Mouse (Mus musculus) midbrain, embryonic 12.5 days (tissue): ENCODE data around the gene Fam19a1. TPM values are rescaled to one million over a fixed set of nuclear protein-coding genes. Genes with fewer than 3 reads are reported as not detected.
A peak's percentile ranks its signal among the peaks of the same experiment; 100 is the strongest.

Experiments used
- ATAC-seq: fragments of 200-750 bp; cut with Nextera tagmentation; 2 replicates; pipeline ENCODE4 v1.8.0; 2017; ENCODE audit warnings: low read depth, moderate TSS enrichment, moderate library complexity; ENCODE audit not compliant: low FRiP score
- H3K27ac ChIP-seq: fragments of 300-500 bp; sonication (generic); replicated peaks from 2 replicates; pipeline ENCODE4 v1.5.1; 2016; ENCODE audit warnings: mild to moderate bottlenecking
- H3K27me3 ChIP-seq: fragments of 300-500 bp; sonication (generic); 2 replicates; pipeline ENCODE4 v1.6.1; 2016; ENCODE audit warnings: mild to moderate bottlenecking
- H3K36me3 ChIP-seq: fragments of 300-500 bp; sonication (generic); 2 replicates; pipeline ENCODE4 v1.6.1; 2016
- H3K4me1 ChIP-seq: fragments of 300-500 bp; sonication (generic); 2 replicates; pipeline ENCODE4 v1.6.1; 2016
- H3K4me2 ChIP-seq: fragments of 300-500 bp; sonication (generic); replicated peaks from 2 replicates; pipeline ENCODE4 v1.6.1; 2016; ENCODE audit warnings: mild to moderate bottlenecking, moderate library complexity
- H3K4me3 ChIP-seq: fragments of 300-500 bp; sonication (generic); 2 replicates; pipeline ENCODE4 v1.5.1; 2016; ENCODE audit warnings: mild to moderate bottlenecking
- H3K9ac ChIP-seq: fragments of 300-500 bp; sonication (generic); replicated peaks from 2 replicates; pipeline ENCODE4 v1.6.1; 2016; ENCODE audit warnings: mild to moderate bottlenecking, moderate library complexity
- H3K9me3 ChIP-seq: fragments of 300-500 bp; sonication (generic); 2 replicates; pipeline ENCODE4 v1.6.1; 2016; ENCODE audit warnings: mild to moderate bottlenecking
- WGBS: fragments of 180-500 bp; shearing (Covaris S2); methylation state at CpG from one replicate; pipeline ENCODE4 v1.1.7; 2016; 5-methylcytosine and 5-hydroxymethylcytosine counted together
- polyA plus RNA-seq: library from polyadenylated mRNA; unstranded; fragments of >200 nt; fragmentation: Nextera tagmentation; extraction: Ambion mirVana; gene quantifications from 2 replicates; pipeline ENCODE4 v1.2.1, GENCODE M21; 2016

The Fam19a1 gene
- 1.4 and 1.7 TPM in 2 replicates for polyA plus RNA-seq

DNA sequence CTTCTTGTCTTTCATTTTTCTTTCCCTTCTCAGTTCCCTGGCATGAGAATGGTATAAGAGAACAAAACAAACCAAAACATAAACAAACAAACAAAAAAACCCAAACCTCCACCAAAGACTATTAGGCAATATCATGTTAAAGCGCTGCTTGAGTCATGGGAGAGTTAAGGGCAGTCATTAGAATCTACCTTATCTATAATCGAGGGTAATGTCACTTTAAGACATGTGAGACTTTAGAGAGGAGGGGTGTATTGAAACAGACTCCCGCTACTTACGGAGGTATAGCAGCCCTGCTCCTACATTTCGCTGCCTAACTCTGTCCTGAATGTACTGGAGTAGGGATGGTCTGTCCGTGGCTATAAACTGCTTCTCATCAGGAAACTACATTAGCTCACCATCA is at the start of gene Fam19a1:
Gene Fam19a1, plus strand, starts transcription at position 301 of the 400 bp plus-strand sequence.
- Histone ChIP-seq H3K36me3 (no peaks in the 10 kb centered on the region), H3K9me3 (no peaks in the 10 kb centered on the region), H3K27ac (no peak within 1 kb of the TSS), H3K4me2 (peak within 1 kb of the TSS; percentile 25), H3K27me3 (peaks cover 4% of the 10 kb centered on the region; the same call in 1 of the 2 replicates), H3K4me1 (peaks cover 22% of the 10 kb centered on the region), H3K4me3 (no peak within 1 kb of the TSS), H3K9ac (no peak within 1 kb of the TSS)
- WGBS = 36% methylated on average over 6 of the region's 6 CpGs
- ATAC-seq = no peak

DNA sequence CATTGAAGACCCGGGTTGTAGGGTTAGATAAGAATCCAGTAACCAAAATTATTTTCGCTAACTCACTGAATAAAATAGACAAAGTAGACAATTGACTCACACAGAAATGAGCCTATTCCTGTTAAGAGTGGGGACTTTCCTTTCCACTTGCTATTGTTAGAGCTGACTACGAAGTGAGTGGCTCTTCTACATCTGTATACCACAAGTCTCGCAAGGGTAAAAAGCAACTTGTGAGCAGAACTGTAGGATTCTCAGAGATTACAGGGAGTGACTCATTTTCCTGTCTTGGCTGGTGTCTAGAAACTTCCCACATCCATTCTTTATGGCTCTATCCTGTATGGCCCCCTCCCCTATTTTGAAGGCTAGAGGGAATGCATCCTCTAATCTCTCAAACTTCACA is 41.9 kb upstream of the Fam19a1 start:
- Histone ChIP-seq H3K27ac (no peak overlapping the region), H3K9me3 (no peaks in the 10 kb centered on the region), H3K9ac (no peak overlapping the region), H3K27me3 (no peaks in the 10 kb centered on the region), H3K4me3 (no peak overlapping the region), H3K36me3 (no peaks in the 10 kb centered on the region), H3K4me1 (no peaks in the 10 kb centered on the region), H3K4me2 (no peak overlapping the region)
- WGBS = 94% methylated on average over 4 of the region's 4 CpGs
- ATAC-seq = no peak

DNA sequence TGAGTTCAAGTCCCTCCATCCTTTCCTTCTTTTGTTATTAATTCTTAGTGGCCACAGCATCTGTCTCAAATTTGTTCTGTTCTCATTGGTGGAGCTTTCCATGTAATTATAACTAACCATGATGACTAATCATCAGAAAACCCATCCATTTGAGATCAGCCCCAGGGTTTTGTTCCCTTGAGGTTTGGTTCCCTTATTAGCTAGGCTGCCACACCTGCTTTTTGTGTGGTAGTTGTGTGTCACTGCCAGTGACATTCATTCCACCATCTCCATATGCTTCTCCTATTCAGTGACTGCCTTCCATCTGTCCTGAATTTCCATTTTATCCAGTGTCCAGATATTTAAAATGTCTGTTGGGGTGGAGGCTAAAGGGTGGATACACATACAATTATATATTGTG is 41.4 kb upstream of the Fam19a1 start:
- Histone ChIP-seq H3K4me2 (no peak overlapping the region), H3K9ac (no peak overlapping the region), H3K4me1 (no peaks in the 10 kb centered on the region), H3K9me3 (no peaks in the 10 kb centered on the region), H3K36me3 (no peaks in the 10 kb centered on the region), H3K27me3 (no peaks in the 10 kb centered on the region), H3K4me3 (no peak overlapping the region), H3K27ac (no peak overlapping the region)
- no peak for ATAC-seq

- Histone ChIP-seq H3K9me3 (no peaks in the 10 kb centered on the region), H3K9ac (no peak overlapping the region), H3K4me3 (no peak overlapping the region), H3K27me3 (no peaks in the 10 kb centered on the region), H3K4me1 (no peaks in the 10 kb centered on the region), H3K4me2 (no peak overlapping the region), H3K27ac (no peak overlapping the region), H3K36me3 (no peaks in the 10 kb centered on the region)
- ATAC-seq = no peak
- 91% methylated on average over 6 of the region's 6 CpGs for WGBS
Measured at GRCm38 (mm10) chr6:96089961-96090360, 23.0 kb upstream of the Fam19a1 start.

GRCm38 (mm10) chr6:96093716-96094115 is 19.2 kb upstream of the Fam19a1 start:
- no peak overlapping the region for H3K9ac ChIP-seq
- H3K27me3 ChIP-seq = no peaks in the 10 kb centered on the region
- no peaks in the 10 kb centered on the region for H3K36me3 ChIP-seq
- WGBS = 93% methylated on average over 1 of the region's 1 CpGs
- H3K4me1 ChIP-seq = no peaks in the 10 kb centered on the region
- H3K4me3 ChIP-seq = no peak overlapping the region
- H3K9me3 ChIP-seq = no peaks in the 10 kb centered on the region
- no peak for ATAC-seq
- H3K4me2 ChIP-seq = no peak overlapping the region
- H3K27ac ChIP-seq = no peak overlapping the region

DNA sequence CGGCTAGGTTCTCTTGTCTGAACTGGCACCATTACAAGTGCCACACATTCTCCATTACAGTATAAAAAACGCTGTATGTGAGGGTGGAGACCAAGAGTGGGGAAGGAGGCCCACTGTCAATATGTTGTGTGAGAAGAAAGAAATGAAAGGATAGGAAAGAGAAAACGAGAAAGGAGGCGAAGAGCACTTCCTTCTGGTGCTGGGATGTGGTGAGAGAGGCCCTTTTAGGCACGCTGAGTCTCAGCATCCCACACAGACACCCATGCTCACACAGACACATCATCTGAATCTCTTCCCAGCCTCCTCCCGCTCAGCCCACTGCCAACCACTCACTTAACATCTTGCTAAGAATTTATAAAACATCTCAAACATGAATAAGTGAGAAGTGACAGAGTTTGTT is 14.7 kb upstream of the Fam19a1 start:
- ATAC-seq = no peak
- no peak overlapping the region for H3K9ac ChIP-seq
- H3K36me3 ChIP-seq = no peaks in the 10 kb centered on the region
- no peak overlapping the region for H3K4me2 ChIP-seq
- no peaks in the 10 kb centered on the region for H3K27me3 ChIP-seq
- 82% methylated on average over 6 of the region's 6 CpGs for WGBS
- H3K4me3 ChIP-seq = no peak overlapping the region
- no peak overlapping the region for H3K27ac ChIP-seq
- no peaks in the 10 kb centered on the region for H3K9me3 ChIP-seq
- no peaks in the 10 kb centered on the region for H3K4me1 ChIP-seq

- no peaks in the 10 kb centered on the region for H3K36me3 ChIP-seq
- H3K9me3 ChIP-seq = no peaks in the 10 kb centered on the region
- peaks cover 15% of the 10 kb centered on the region; the same call in 1 of the 2 replicates for H3K4me1 ChIP-seq
- H3K4me2 ChIP-seq = no peak overlapping the region
- no peak overlapping the region for H3K27ac ChIP-seq
- WGBS = 62% methylated on average over 1 of the region's 1 CpGs
- no peak overlapping the region for H3K9ac ChIP-seq
- H3K4me3 ChIP-seq = no peak overlapping the region
- ATAC-seq = no peak
- H3K27me3 ChIP-seq = peaks cover 4% of the 10 kb centered on the region; the same call in 1 of the 2 replicates
Measured at GRCm38 (mm10) chr6:96111656-96112055, 1.3 kb upstream of the Fam19a1 start.

- H3K9ac ChIP-seq = no peak overlapping the region
- ATAC-seq = no peak
- no peaks in the 10 kb centered on the region for H3K9me3 ChIP-seq
- peak overlapping the region; percentile 4 for H3K4me2 ChIP-seq
- no peak overlapping the region for H3K4me3 ChIP-seq
- WGBS = 0% methylated on average over 1 of the region's 1 CpGs
- peaks cover 22% of the 10 kb centered on the region for H3K4me1 ChIP-seq
- H3K27me3 ChIP-seq = peaks cover 4% of the 10 kb centered on the region; the same call in 1 of the 2 replicates
- no peak overlapping the region for H3K27ac ChIP-seq
- no peaks in the 10 kb centered on the region for H3K36me3 ChIP-seq
Measured at GRCm38 (mm10) chr6:96114151-96114550, 1.2 kb downstream of the Fam19a1 start.

GRCm38 (mm10) chr6:96116148-96116533 is 3.2 kb downstream of the Fam19a1 start:
- Histone ChIP-seq H3K4me3 (peak overlapping the region; percentile 58), H3K27ac (no peak overlapping the region), H3K9me3 (no peaks in the 10 kb centered on the region), H3K4me1 (peaks cover 25% of the 10 kb centered on the region), H3K4me2 (peak overlapping the region; percentile 94), H3K9ac (peak overlapping the region; percentile 65), H3K36me3 (no peaks in the 10 kb centered on the region), H3K27me3 (peaks cover 4% of the 10 kb centered on the region; the same call in 1 of the 2 replicates)
- 11% methylated on average over 6 of the region's 6 CpGs for WGBS
- ATAC-seq = no peak

- under 1% methylated on average over 32 of the region's 32 CpGs for WGBS
- peak overlapping the region; percentile 94 for H3K4me2 ChIP-seq
- no peaks in the 10 kb centered on the region for H3K36me3 ChIP-seq
- H3K9me3 ChIP-seq = no peaks in the 10 kb centered on the region
- peak overlapping the region; percentile 58 for H3K4me3 ChIP-seq
- H3K27me3 ChIP-seq = peaks cover 4% of the 10 kb centered on the region; the same call in 1 of the 2 replicates
- H3K27ac ChIP-seq = 0 out of 2 replicates have a peak overlapping the region, but pooled peaks have one; percentile 16
- ATAC-seq = peak; percentile 83
- peak overlapping the region; percentile 65 for H3K9ac ChIP-seq
- H3K4me1 ChIP-seq = peaks cover 25% of the 10 kb centered on the region
Measured at GRCm38 (mm10) chr6:96116534-96117272, 3.7 kb downstream of the Fam19a1 start.

DNA sequence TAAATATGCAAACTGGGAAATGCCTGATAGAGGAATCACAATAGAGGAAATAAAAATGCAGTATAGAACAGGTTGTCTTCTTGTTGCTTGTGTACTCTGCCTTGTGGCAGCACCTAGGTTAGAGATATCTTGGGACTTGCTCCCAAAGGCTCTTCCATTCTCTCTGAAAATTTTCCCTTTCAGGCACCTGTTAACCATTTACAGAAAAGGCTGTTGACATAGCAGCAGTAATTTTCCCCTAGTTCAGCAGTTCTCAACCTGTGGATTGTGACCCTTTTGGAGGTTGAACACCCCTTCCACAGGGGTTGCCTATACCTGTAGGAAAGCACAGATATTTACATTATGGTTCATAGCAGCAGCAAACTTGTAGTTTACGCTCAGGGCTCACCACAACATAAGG is 30.4 kb downstream of the Fam19a1 start:
- no peaks in the 10 kb centered on the region for H3K9me3 ChIP-seq
- WGBS = 94% methylated on average over 1 of the region's 1 CpGs
- no peak overlapping the region for H3K9ac ChIP-seq
- no peaks in the 10 kb centered on the region for H3K27me3 ChIP-seq
- no peak overlapping the region for H3K4me2 ChIP-seq
- H3K27ac ChIP-seq = no peak overlapping the region
- no peaks in the 10 kb centered on the region for H3K36me3 ChIP-seq
- H3K4me3 ChIP-seq = no peak overlapping the region
- ATAC-seq = no peak
- H3K4me1 ChIP-seq = no peaks in the 10 kb centered on the region

DNA sequence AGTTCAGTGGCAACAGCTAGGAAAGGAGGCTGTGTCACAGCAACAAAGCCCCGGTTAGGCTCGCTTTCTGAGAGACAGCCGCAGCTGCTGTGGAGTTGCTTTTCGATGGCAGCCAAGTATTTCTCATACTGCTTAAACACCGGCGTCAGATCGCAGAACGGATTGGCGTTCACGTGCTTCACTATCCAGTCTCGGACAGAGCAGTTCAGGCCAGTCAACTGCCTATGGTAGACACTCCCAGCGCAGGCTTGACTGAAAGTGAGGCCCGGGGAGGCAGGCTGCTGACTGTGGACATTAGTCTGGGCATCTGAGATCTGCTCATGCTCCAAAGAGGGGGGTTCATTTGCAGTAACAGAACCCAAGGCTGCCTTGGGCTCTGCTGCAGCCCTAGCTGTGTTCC is 52.4 kb downstream of the Fam19a1 start:
- no peak overlapping the region for H3K4me2 ChIP-seq
- no peaks in the 10 kb centered on the region for H3K36me3 ChIP-seq
- ATAC-seq = no peak
- no peaks in the 10 kb centered on the region for H3K27me3 ChIP-seq
- H3K4me1 ChIP-seq = no peaks in the 10 kb centered on the region
- H3K9me3 ChIP-seq = no peaks in the 10 kb centered on the region
- no peak overlapping the region for H3K9ac ChIP-seq
- WGBS = 93% methylated on average over 13 of the region's 13 CpGs
- H3K4me3 ChIP-seq = no peak overlapping the region
- H3K27ac ChIP-seq = no peak overlapping the region
